Mouse (Mus musculus) MEL (cell line): ENCODE results near the gene Serpinb1a.

ENCODE experiments used
- CTCF ChIP-seq, 3 experiments: IDR thresholded peaks in 2 of 3; conservative IDR thresholded peaks in 1 of 3; 2 replicates each; pipeline ENCODE4 v1.5.1; 2011 to 2012; ENCODE audit warnings: low read length in 3 of 3, low read depth in 2 of 3, mild to moderate bottlenecking in 2 of 3, improper control_type of control experiment in 1 of 3, inconsistent platforms in 1 of 3, mixed read lengths in 1 of 3, moderate library complexity in 1 of 3; ENCODE audit not compliant: control insufficient read depth in 1 of 3, insufficient read depth in 1 of 3, poor library complexity in 1 of 3, severe bottlenecking in 1 of 3
- ELF1 ChIP-seq: IDR thresholded peaks from 2 replicates; pipeline ENCODE4 v1.6.1; 2014; ENCODE audit warnings: low read depth, mild to moderate bottlenecking, inconsistent platforms, low read length, improper control_type of control experiment, moderate library complexity
- GABPA ChIP-seq: IDR thresholded peaks from 2 replicates; pipeline ENCODE4 v1.6.1; 2012; ENCODE audit warnings: low read depth, mild to moderate bottlenecking, inconsistent platforms, low read length, improper control_type of control experiment, moderate library complexity
- POLR2A ChIP-seq, 2 experiments: IDR thresholded peaks; 2 replicates each; pipeline ENCODE4 v1.6.1; 2011 to 2012; ENCODE audit warnings: low read length in 2 of 2, mild to moderate bottlenecking in 2 of 2, control low read depth in 1 of 2, improper control_type of control experiment in 1 of 2, low read depth in 1 of 2, moderate library complexity in 1 of 2; ENCODE audit not compliant: control insufficient read depth in 1 of 2, insufficient read depth in 1 of 2, poor library complexity in 1 of 2
- UBTF ChIP-seq: IDR thresholded peaks from 2 replicates; pipeline ENCODE4 v1.6.1; 2012; ENCODE audit warnings: low read depth, mild to moderate bottlenecking, inconsistent platforms, low read length, improper control_type of control experiment, moderate library complexity, borderline replicate concordance; ENCODE audit not compliant: insufficient read depth
- ZC3H11A ChIP-seq: IDR thresholded peaks from 2 replicates; pipeline ENCODE4 v1.6.1; 2012; ENCODE audit warnings: low read depth, mild to moderate bottlenecking, inconsistent platforms, low read length, improper control_type of control experiment

DNA sequence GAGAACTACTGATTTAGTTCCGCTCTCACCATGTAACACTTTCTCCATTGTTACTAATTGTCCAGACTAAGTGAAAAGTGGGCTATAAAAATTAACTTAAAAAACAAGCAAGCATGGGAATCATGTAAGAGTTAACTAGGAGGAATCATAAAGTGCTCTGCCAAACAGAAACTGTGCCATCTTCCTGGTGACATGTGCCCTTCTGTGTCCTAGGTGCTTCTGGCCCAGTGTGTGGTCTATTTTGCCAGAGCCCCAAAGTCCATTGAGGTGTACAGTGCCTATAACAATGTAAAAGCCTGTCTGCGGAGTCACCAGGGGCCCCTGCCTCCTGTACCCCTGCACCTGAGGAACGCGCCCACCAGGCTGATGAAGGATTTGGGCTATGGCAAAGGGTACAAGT, 29.3 kb downstream of the Serpinb1a start:
- TF ChIP-seq ELF1 = no peak
- TF ChIP-seq UBTF = no peak
- no peak for TF ChIP-seq CTCF (IDR thresholded peaks at IDR 0.05 in 2 of 3, conservative IDR thresholded peaks at IDR 0.05 in 1 of 3; ENCODE audit: control insufficient read depth in 1 of 3, insufficient read depth in 1 of 3, low read depth in 2 of 3, low read length in 3 of 3, poor library complexity in 1 of 3, severe bottlenecking in 1 of 3)
- TF ChIP-seq GABPA = no peak
- TF ChIP-seq POLR2A (IDR thresholded peaks at IDR 0.05; ENCODE audit: control insufficient read depth in 1 of 2, insufficient read depth in 1 of 2, low read depth in 1 of 2, low read length in 2 of 2, poor library complexity in 1 of 2) = no peak
- no peak for TF ChIP-seq ZC3H11A
